Mouse (Mus musculus): ENCODE data around the gene Flcn. TPM values are rescaled to one million over a fixed set of nuclear protein-coding genes. Genes with fewer than 3 reads are reported as not detected.

Gene Flcn
- total RNA-seq, 2 experiments from 2014 or later: 33.6 to 38.1 TPM

GRCm38 (mm10) chr11:59808170-59808960, 1.5 kb downstream of the Flcn start:
- DNase-seq: no peak
- intact Hi-C loops (cut with DNase I): loop anchor here (2.0 kb wide), 1 partner anchor 30 kb away; no protein-coding TSS in a partner anchor

- intact Hi-C loops (cut with DNase I): no loop called here
- DNase-seq: no peak
Observed at GRCm38 (mm10) chr11:59805656-59806055, 4.2 kb downstream of the Flcn start.

GRCm38 (mm10) chr11:59805256-59805655, 4.6 kb downstream of the Flcn start:
- intact Hi-C loops (cut with DNase I): no loop called here
- DNase-seq: no peak

DNA sequence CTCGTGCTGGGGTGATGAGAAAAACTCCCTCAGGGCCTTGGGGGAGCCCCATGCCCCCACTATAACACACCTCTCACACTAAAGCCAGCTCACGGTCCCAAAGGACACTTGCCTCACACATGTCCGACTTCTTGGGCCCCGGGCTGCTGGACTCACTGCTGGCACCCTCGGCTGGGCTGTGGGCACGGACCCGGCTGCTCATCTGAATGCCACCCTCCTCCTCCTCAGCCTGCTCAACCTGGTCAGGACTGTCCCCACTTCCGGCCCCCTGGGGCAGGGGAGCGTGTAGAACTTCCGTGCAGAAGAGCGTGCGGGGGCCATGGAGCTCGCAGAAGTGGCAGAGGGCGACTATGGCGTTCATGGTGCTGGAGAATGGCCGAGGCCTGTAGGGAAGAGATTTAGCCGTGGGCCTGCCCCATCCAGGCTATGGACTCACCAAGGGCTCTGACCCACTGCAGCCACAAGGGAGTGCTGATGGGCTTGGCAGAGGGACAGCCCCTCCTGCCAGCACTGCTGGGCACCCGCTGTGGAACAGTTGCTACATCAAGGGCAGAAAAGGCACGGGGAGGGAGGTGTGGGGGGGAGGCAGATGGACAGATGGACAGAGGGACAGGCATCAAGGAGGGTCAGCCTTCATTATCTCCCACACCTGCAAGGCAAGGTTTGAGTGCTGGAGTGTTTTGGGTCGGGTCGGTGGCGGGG, 5.3 kb downstream of the Flcn start:
- intact Hi-C loops (cut with DNase I): no loop called here
- peak in 1 of 2 experiments; percentile 19 for DNase-seq

DNA sequence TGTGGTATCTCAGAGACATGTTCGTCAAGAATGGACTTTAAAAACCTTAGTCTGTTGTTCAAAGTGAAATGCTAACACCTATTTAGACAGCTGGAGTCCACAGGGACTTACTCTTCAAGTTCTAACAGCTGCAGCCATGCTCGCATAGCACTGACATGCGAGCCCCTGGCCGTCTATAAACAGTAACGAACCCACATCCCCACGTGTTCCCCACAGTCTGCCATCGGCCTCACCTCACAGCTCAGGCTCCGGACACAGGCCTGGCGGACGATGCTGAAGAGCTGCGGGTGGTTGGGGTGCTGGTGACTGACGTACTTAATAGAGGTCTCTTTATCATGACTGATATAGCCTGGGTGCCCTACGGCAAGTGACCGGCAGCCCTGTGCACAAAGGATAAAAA, 6.3 kb downstream of the Flcn start:
- intact Hi-C loops (cut with DNase I): no loop called here
- DNase-seq: no peak

DNA sequence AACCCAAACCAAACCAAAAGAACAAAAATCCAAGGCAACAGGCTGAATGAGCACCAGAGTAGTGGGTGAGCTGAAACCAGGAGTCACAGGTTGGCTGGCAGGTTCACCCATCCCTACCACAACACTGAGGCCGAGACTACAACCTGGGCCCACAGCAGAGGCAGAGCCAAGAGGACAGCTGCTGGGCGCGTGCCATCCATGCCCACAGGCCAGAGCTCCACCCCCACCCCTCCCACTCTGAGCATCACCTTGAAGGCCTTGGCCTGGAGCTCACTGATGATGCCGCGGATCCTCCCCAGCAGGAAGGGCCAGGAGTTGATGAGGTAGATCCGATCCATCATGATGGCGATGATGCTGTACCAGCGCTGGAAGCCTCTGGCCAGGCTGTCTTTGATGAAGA, 7.9 kb downstream of the Flcn start:
- intact Hi-C loops (cut with DNase I): no loop called here
- DNase-seq: no peak

DNA sequence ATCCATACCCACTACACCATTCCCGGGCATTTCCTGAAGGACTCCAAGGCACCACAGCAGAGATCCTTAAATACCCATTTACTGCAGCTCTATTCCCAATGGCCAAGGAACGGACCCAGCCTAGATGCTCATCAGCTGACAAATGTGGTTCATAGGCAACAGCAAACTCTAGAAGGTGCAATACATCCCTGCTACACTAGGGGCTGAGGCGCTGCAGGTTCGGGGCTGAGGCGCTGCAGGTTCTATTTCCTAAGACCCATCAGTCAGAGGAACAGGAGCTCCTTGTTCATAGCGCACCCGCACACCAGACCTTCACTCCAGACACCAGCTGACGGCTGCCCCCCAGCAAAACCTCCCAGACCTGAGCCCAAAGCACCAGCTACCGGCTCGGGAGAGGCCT, 9.4 kb downstream of the Flcn start:
- intact Hi-C loops (cut with DNase I): no loop called here
- DNase-seq: no peak

DNA sequence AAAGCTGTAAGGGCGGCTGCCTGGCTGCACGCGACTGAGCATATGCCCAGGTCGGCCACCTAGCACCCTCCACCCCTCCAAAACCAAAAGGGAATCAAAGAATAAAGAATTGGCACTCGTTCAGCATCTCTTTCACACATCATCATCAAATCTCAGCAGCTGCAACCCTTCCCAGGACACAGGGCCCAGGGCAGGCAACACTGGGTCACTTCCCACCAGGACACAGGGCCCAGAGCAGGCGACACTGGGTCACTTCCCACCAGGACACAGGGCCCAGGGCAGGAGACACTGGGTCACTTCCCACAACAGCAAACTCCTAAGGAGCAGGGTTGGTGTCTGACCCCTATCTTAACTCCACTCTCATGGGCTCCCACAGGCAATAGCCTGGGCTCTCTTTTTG, 16.4 kb downstream of the Flcn start:
- no peak for DNase-seq
- intact Hi-C loops (cut with DNase I): no loop called here

DNA sequence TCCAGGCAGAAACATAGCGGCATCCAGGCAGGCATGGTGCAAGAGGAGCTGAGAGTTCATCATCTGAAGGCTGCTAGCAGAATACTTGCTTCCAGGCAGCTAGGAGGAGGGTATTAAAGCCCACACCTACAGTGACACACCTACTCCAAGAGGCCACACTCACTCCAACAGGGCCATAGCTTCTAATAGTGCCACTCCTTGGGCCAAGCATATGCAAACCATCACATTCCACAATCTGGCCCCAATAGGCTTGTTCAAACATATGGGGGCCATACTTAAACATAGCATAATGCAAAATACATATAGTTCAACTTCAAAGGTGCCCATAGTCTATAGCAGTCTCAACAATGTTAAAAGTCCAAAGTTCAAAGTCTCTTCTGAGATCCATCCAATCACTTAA, 20.5 kb downstream of the Flcn start:
- DNase-seq: no peak
- intact Hi-C loops (cut with DNase I): no loop called here

DNA sequence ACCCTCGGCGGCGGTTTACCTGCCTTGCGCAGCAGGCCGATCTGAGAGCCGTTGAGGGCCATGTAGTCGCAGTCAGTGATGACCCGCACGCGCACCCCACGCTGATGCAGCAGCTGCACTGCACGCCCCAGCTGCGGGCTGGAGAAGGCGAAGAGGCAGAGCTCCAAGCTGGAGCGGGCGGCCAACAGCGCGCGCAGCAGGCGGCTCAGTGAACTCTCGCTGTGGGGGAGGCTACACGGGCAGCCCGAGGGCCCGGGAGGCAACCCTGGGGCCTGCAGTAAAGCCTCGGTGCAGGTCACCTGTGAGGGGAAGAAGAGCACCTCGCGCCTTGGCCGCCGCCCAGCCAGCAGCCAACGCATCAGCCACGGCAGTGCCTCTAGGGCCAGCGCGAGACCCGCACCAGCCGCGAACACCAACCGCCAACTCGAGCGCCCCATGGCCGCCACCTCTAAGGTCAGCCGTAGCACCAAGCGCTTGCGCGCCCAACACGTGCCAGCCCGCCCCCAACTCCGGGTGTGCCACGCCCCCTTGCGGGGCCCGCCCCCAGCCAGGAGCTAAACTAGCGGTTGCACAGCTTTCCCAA, 22.5 kb downstream of the Flcn start, which contains the start of gene Pld6:
TSS of gene Pld6 (minus strand) at position 447 of the 583 bp plus-strand sequence.
- intact Hi-C loops (cut with DNase I): no loop called here
- DNase-seq: peak; percentile 67 to 74

- no peak for DNase-seq
- intact Hi-C loops (cut with DNase I): no loop called here
Observed at GRCm38 (mm10) chr11:59786444-59787198, 23.2 kb downstream of the Flcn start.

GRCm38 (mm10) chr11:59783591-59783990, 26.2 kb downstream of the Flcn start:
- no peak for DNase-seq
- intact Hi-C loops (cut with DNase I): no loop called here

GRCm38 (mm10) chr11:59782091-59782590, 27.7 kb downstream of the Flcn start:
- intact Hi-C loops (cut with DNase I): no loop called here
- no peak for DNase-seq

DNA sequence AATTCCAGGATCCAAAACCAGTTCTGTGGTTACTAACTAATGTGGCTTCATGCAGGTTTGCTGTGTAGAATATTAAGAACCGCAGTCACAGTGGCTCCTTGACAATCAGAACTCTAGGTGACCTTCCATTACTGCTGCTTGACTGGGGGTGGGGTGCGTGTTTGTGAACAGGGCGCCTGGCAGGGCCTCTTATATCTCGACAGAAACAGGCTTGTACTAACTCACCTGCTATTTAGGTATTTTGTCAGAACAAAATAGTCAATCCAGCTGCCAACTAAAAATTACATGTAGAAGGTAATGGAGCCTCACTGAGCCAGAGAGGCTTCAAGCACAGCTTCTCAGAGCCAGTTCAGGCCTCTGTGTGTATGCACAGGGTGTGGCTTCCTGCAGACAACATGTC, 29.6 kb downstream of the Flcn start:
- DNase-seq: peak; percentile 42 to 47
- intact Hi-C loops (cut with DNase I): no loop called here

DNA sequence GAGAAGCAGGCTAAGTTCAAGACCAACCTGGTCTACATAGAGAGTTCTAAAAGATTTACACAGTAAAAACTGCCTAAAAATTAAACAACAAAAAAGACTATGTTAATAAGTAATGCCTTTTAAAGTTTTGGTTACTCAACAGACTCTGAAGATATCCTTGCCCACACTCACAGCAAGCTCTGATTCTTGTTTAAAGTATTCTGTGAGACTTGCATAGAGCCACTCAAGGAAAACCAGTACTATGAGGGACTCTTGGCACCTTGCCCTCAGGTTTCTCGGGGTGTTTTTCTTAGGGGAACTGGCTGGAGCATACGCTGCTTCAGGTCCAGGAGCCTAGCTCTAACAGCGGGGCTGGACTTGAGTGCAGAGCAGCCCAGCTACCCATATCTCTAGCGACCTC, 30.4 kb downstream of the Flcn start:
- DNase-seq: no peak
- intact Hi-C loops (cut with DNase I): loop anchor here (2.0 kb wide), 1 partner anchor 29 kb away; no protein-coding TSS in a partner anchor

GRCm38 (mm10) chr11:59778874-59779223, 31.0 kb downstream of the Flcn start:
- DNase-seq: no peak
- intact Hi-C loops (cut with DNase I): loop anchor here (2.0 kb wide), 1 partner anchor 30 kb away; no protein-coding TSS in a partner anchor

DNA sequence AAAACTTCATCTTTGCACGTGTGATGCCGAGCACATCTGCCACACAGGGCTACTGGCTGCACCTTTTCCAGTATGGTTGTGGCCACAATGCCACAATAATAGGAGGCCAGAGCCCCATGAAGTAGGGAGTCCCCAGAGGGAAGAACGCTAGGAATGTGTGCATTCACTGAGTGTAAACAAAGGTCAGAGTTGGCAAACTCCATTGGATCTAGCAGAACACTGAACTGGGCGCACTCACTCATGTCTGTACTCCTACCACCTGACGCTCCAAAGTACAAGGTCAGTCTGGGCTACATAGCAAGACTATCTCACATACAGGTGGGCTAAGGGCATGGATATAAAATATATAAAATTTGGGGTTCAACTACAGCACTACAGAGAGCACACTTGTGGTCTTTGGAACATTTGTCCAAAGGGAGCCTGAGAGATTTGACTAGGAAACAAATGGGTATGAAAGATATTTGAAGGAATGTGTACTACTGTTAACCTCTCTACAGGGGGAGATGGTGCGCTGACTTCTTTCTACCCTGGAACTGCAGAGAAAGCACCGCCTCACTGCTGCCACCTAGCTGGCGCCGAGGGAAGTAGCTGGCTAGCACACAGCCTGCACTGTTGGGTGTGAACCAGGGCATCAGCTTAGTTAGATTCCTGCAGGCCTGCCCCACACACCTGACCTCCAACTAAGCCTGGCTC, 31.5 kb downstream of the Flcn start:
- intact Hi-C loops (cut with DNase I): loop anchor here (2.0 kb wide), 1 partner anchor 30 kb away; no protein-coding TSS in a partner anchor
- peak; percentile 76 to 91 for DNase-seq

DNA sequence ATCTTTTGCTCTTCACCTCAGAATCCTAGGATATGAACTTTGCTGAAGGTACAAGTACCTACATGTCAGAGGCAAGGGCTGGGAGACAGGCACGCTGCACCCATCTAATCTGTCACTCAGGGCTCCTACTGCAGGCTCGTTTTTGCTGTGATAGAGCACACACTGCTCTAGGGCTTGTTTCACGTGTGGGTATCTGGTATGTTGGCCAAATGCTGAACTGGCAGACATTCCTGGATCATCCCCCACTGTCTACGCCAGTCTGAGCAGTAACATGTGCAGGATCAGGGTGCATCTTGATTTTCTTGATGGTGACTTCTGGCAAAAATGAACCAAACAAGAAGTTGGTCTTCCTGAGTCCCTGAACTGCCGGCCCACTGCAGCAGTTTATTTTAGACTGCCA, 32.6 kb downstream of the Flcn start:
- intact Hi-C loops (cut with DNase I): no loop called here
- no peak for DNase-seq

GRCm38 (mm10) chr11:59775435-59776148, 34.2 kb downstream of the Flcn start:
- intact Hi-C loops (cut with DNase I): no loop called here
- DNase-seq: no peak

Measured in heart, postnatal 10 days (tissue).